Mouse (Mus musculus) hindbrain, embryonic 12.5 days (tissue): ENCODE data around the gene Col6a3. TPM values are rescaled to one million over a fixed set of nuclear protein-coding genes. Genes with fewer than 3 reads are reported as not detected.

Source experiments
- ATAC-seq: fragments of 200-750 bp; cut with Nextera tagmentation; 2 replicates; pipeline ENCODE4 v1.8.0; 2017; ENCODE audit warnings: moderate TSS enrichment; ENCODE audit not compliant: low FRiP score
- H3K27ac ChIP-seq: fragments of 300-500 bp; sonication (generic); 2 replicates; pipeline ENCODE4 v1.5.1; 2016; ENCODE audit warnings: mild to moderate bottlenecking
- H3K27me3 ChIP-seq: fragments of 300-500 bp; sonication (generic); 2 replicates; pipeline ENCODE4 v1.6.1; 2016; ENCODE audit warnings: mild to moderate bottlenecking
- H3K36me3 ChIP-seq: fragments of 300-500 bp; sonication (generic); 2 replicates; pipeline ENCODE4 v1.6.1; 2016; ENCODE audit warnings: mild to moderate bottlenecking
- H3K4me1 ChIP-seq: fragments of 300-500 bp; sonication (generic); 2 replicates; pipeline ENCODE4 v1.6.1; 2016
- H3K4me2 ChIP-seq: fragments of 300-500 bp; sonication (generic); replicated peaks from 2 replicates; pipeline ENCODE4 v1.6.1; 2016; ENCODE audit warnings: mild to moderate bottlenecking
- H3K4me3 ChIP-seq: fragments of 300-500 bp; sonication (generic); 2 replicates; pipeline ENCODE4 v1.5.1; 2016; ENCODE audit warnings: mild to moderate bottlenecking
- H3K9ac ChIP-seq: fragments of 300-500 bp; sonication (generic); 2 replicates; pipeline ENCODE4 v1.6.1; 2016; ENCODE audit warnings: mild to moderate bottlenecking, moderate library complexity
- H3K9me3 ChIP-seq: fragments of 300-500 bp; sonication (generic); replicated peaks from 2 replicates; pipeline ENCODE4 v1.6.1; 2016; ENCODE audit warnings: mild to moderate bottlenecking
- WGBS: fragments of 180-500 bp; shearing (Covaris S2); methylation state at CpG from one replicate; pipeline ENCODE4 v1.1.7; 2016; 5-methylcytosine and 5-hydroxymethylcytosine counted together
- polyA plus RNA-seq: library from polyadenylated mRNA; unstranded; fragments of >200 nt; fragmentation: Nextera tagmentation; extraction: Ambion mirVana; gene quantifications from 2 replicates; pipeline ENCODE4 v1.2.1, GENCODE M21; 2016

Gene Col6a3
- polyA plus RNA-seq, 1 experiment from 2014 or later: 22.6 TPM

DNA sequence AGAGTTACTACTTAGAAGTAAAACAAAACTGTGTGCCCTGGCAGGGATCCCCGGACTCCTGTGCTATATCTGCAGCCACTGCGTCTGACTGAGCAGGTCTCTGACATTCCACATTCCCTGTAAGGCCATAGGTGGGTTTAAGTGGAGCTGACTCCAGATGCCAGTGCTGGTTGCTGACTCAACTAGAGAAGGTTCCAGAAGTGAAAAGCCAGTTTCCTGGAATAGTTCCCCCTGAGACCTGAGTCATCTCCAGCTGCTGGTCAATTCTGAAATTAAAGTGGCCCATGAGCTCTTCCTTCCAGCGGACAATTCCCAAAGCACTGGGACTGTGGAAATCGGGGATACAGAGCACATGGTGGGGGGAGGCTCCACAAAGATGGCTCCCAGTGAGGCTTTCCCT, 5.1 kb downstream of the Col6a3 start:
- Histone ChIP-seq H3K9me3 (no peaks in the 10 kb centered on the region), H3K27ac (no peak overlapping the region), H3K36me3 (no peaks in the 10 kb centered on the region), H3K4me2 (no peak overlapping the region), H3K9ac (no peak overlapping the region), H3K4me3 (no peak overlapping the region), H3K4me1 (no peaks in the 10 kb centered on the region), H3K27me3 (no peaks in the 10 kb centered on the region)
- no peak for ATAC-seq
- WGBS: 73% methylated on average over 4 of the region's 4 CpGs

DNA sequence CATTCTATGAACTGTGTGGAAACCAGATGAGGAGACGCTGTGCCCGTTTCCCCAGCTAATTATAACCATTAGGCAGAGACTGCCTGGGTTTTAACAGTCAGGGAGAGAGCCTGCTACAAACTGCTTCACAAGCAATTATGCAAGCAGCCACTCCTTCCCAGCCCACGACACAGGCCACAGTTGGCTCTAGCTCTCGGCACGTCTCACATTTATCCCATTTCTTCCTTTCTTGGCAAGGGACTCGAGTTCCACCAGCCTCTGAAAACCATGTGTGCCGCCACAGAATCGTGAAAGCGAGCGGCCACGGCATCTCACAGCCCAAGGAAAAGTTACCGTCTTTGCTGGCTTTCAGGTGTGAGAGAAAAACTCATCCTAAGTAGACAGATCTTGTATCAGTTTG, 5.5 kb downstream of the Col6a3 start:
- 74% methylated on average over 12 of the region's 12 CpGs for WGBS
- ATAC-seq: no peak
- Histone ChIP-seq H3K9me3 (no peaks in the 10 kb centered on the region), H3K27me3 (no peaks in the 10 kb centered on the region), H3K36me3 (no peaks in the 10 kb centered on the region), H3K4me2 (no peak overlapping the region), H3K4me1 (no peaks in the 10 kb centered on the region), H3K9ac (no peak overlapping the region), H3K27ac (no peak overlapping the region), H3K4me3 (no peak overlapping the region)

DNA sequence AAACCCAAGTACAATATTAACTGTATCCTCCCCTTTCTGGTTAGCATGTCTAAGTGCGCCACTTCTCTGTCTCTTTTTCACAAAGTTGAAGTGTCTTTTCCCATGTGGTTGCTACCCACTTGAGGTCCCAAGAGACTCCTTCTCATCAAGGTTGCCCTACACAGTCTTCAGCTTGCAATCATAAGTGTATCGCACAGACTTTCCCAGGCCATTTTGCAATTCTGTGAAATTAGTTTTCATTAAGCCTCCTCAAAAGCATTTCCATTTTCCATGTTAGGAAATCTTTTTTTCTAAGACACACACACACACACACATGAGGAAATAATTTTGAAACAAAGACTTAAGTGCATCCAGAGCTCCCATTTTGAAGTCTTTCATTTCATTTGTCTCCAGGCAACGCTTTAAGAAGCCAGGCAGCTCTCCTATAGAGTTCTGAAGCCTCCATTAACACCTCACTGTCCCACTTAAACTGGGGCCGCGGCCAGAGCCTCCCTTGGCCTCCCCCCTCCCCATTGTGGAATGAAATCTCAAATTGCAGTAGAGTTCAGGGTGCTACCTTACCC, 7.5 kb downstream of the Col6a3 start:
- H3K27me3 ChIP-seq: no peaks in the 10 kb centered on the region
- H3K4me1 ChIP-seq: no peaks in the 10 kb centered on the region
- no peak overlapping the region for H3K27ac ChIP-seq
- no peak overlapping the region for H3K9ac ChIP-seq
- H3K4me2 ChIP-seq: no peak overlapping the region
- H3K36me3 ChIP-seq: no peaks in the 10 kb centered on the region
- H3K4me3 ChIP-seq: no peak overlapping the region
- no peak for ATAC-seq
- WGBS: 70% methylated on average over 5 of the region's 5 CpGs
- no peaks in the 10 kb centered on the region for H3K9me3 ChIP-seq

DNA sequence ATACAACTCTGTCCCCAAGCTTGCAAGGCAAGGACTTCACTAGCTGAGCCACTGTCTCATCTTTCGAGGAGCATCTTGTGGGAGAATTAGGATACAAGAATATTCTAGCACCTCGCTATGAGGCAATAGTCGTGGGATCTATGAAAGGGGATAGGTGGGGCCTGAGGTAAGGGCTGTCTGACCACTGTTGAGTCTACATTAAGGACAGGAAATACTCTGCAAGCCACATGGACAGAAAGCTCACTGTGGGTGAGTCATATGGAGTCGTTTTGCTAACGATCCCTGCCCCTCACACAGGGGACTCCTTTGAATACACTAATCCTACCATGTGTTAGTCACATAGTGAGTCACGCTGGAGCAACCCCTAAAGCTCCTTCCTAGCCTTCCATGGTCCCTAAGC, 9.1 kb downstream of the Col6a3 start:
- 77% methylated on average over 6 of the region's 6 CpGs for WGBS
- H3K4me1 ChIP-seq: no peaks in the 10 kb centered on the region
- H3K9me3 ChIP-seq: no peaks in the 10 kb centered on the region
- no peak overlapping the region for H3K27ac ChIP-seq
- no peak for ATAC-seq
- H3K36me3 ChIP-seq: no peaks in the 10 kb centered on the region
- no peak overlapping the region for H3K9ac ChIP-seq
- H3K4me2 ChIP-seq: no peak overlapping the region
- no peak overlapping the region for H3K4me3 ChIP-seq
- H3K27me3 ChIP-seq: no peaks in the 10 kb centered on the region

DNA sequence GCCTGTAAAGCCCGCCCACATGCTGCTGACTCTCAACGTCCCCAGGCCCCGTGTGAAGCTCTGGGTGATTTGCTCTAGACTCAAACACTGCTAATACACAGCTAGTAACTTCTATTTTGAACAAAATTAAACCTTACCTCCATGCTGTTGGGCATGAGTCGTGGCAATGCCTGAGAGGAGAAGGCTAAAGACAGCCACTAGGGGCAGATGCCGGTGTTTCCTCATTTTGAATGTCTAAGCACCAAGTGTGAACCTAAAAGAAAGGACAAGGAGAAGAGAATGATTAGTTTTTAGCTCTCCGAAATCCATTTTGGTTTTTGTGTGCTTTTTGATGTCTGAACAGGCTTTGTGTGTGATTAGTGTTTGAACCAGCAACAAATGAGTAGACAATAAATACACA, 13.8 kb downstream of the Col6a3 start:
- 58% methylated on average over 6 of the region's 6 CpGs for WGBS
- Histone ChIP-seq H3K36me3 (no peaks in the 10 kb centered on the region), H3K4me1 (no peaks in the 10 kb centered on the region), H3K27me3 (no peaks in the 10 kb centered on the region), H3K27ac (no peak overlapping the region), H3K4me3 (no peak overlapping the region), H3K9ac (no peak overlapping the region), H3K9me3 (no peaks in the 10 kb centered on the region), H3K4me2 (no peak overlapping the region)
- no peak for ATAC-seq

DNA sequence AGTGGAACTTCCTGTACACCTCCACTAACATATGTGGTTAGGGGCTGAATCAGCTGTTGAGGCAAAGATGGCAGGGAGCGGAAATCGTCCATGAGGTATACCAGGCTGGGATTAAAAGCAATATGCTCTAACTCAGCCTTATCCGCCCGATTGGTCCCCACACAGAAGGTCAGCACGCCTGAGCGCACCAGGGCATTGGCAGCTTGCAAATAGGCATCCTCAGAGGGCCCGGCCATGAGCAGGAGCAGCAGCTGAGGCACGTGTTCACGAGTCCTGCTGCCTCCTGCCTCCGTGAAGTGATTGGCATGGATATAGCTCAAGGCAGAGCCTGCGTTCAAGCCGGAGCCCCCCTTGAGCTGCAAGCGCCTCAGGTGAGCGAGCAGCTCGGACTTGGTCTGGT, 30.5 kb downstream of the Col6a3 start:
- no peaks in the 10 kb centered on the region for H3K36me3 ChIP-seq
- no peak overlapping the region for H3K27ac ChIP-seq
- no peaks in the 10 kb centered on the region for H3K9me3 ChIP-seq
- H3K4me3 ChIP-seq: no peak overlapping the region
- no peak overlapping the region for H3K9ac ChIP-seq
- ATAC-seq: no peak
- H3K4me1 ChIP-seq: no peaks in the 10 kb centered on the region
- 62% methylated on average over 15 of the region's 15 CpGs for WGBS
- no peak overlapping the region for H3K4me2 ChIP-seq
- no peaks in the 10 kb centered on the region for H3K27me3 ChIP-seq

DNA sequence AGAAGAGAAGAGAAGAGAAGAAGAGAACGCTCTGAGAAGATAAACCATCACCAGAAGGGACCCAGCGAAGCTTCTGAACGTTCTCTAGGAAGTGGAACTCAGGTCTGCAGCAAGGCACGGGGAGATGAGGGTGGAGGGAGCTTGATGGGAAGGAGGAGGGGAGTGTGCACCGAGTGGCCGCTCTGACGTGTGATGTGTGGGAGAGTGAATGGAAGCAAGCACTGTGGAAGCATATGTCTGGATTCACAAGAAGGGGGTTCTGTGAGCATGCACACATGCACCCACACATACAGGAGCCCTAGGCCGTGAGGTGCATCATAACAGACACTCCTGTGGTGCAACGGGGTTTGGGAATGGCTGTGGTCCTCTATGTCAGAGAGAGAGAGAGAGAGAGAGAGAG, 34.8 kb downstream of the Col6a3 start:
- Histone ChIP-seq H3K4me1 (no peaks in the 10 kb centered on the region), H3K36me3 (no peaks in the 10 kb centered on the region), H3K9me3 (no peaks in the 10 kb centered on the region), H3K9ac (no peak overlapping the region), H3K27ac (no peak overlapping the region), H3K27me3 (no peaks in the 10 kb centered on the region), H3K4me3 (no peak overlapping the region), H3K4me2 (no peak overlapping the region)
- WGBS: 78% methylated on average over 9 of the region's 9 CpGs
- ATAC-seq: no peak

DNA sequence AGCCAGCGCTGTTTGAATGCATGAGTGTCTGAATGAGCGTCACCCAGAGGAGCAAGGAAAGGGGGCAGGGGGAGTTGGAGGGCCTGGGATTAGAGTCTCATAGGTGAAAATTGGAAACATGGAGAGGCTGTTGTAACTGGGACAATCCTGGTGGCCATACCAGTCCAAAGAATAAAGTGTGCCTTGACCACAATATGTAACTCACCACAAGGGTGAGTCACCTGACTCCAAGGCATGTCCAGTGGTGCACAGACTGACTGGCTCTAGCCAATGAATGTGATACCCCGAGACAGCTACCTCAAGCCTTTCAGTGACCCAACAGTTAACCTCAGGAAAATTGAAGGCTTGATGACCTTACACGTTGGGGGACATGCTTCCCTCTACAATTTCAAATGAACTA, 40.7 kb downstream of the Col6a3 start:
- Histone ChIP-seq H3K9ac (no peak overlapping the region), H3K4me2 (no peak overlapping the region), H3K4me1 (no peaks in the 10 kb centered on the region), H3K4me3 (no peak overlapping the region), H3K36me3 (no peaks in the 10 kb centered on the region), H3K9me3 (no peaks in the 10 kb centered on the region), H3K27me3 (no peaks in the 10 kb centered on the region), H3K27ac (no peak overlapping the region)
- WGBS: 86% methylated on average over 4 of the region's 4 CpGs
- no peak for ATAC-seq

DNA sequence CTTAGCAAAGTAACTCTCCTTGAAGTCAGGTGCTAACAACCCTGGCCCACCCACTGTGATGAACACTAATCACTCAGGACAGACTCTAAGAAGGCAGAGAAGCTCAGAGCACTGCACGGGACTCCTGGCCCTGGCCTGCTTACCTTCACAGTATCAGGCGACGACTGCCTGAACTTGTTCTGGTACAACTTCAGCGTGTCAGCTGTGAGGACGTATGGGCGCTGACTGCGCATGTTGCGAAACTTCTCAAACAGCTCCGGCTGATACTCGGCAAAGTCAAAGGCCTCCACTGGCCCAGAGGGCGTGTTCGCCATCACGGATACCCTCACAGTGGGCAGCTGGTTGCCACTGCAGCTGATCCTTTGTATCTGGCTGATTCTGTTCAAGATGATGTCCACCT, 42.7 kb downstream of the Col6a3 start:
- Histone ChIP-seq H3K36me3 (no peaks in the 10 kb centered on the region), H3K9me3 (no peaks in the 10 kb centered on the region), H3K9ac (no peak overlapping the region), H3K4me1 (no peaks in the 10 kb centered on the region), H3K4me2 (no peak overlapping the region), H3K27me3 (no peaks in the 10 kb centered on the region), H3K4me3 (no peak overlapping the region), H3K27ac (no peak overlapping the region)
- ATAC-seq: no peak
- WGBS: 84% methylated on average over 13 of the region's 13 CpGs

DNA sequence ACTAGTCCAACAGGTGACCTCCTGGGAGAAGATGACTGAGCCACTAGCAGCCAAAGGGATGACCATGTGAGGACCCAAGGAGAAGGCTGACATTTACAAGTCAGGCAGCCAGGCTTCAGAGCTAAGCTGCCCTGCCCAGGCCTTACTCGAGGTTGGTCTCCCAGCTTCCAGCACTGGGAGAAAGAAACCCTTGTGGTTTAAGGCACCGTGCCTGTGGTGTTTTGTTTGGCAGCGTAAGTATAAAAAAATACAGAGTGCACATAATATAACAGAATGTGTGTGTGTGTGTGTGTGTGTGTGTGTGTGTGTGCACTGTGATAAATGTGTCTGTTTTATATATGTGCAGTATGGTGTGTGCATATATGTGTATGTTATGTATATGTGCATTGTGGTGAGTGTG, 43.3 kb downstream of the Col6a3 start:
- no peaks in the 10 kb centered on the region for H3K9me3 ChIP-seq
- H3K36me3 ChIP-seq: no peaks in the 10 kb centered on the region
- H3K27me3 ChIP-seq: no peaks in the 10 kb centered on the region
- 89% methylated on average over 3 of the region's 3 CpGs for WGBS
- no peak overlapping the region for H3K27ac ChIP-seq
- no peak overlapping the region for H3K4me2 ChIP-seq
- no peak for ATAC-seq
- no peaks in the 10 kb centered on the region for H3K4me1 ChIP-seq
- no peak overlapping the region for H3K9ac ChIP-seq
- no peak overlapping the region for H3K4me3 ChIP-seq

DNA sequence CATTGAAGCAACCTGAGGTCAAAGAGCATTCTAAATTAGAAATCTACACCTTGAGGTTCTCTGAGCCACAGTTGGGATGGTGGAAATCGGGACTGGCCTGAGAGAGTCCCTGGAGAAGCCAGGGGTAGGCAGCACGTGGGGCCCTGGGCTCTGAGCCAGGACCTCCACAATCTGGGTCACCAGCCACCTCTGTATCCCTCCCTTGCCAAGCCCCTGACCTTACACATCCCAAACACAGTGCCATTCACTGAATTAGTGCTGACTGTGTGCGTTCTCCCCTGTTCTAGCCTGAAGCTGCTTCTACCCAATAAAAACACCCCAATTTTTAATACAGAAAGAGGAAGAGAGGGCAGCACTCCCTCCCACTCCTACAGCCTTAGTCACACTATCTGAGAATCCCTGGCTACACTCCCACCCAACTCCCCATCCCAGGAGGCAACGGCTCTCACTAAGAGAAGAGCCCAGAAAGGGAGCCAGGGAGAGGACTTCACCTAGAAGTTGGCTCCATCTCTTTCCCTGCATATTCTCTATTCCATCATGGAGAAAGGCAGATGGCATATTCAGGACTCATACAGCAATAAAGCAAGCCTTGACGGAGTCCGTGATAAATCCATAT, 46.4 kb downstream of the Col6a3 start:
- Histone ChIP-seq H3K4me1 (no peaks in the 10 kb centered on the region), H3K4me3 (no peak overlapping the region), H3K4me2 (no peak overlapping the region), H3K36me3 (no peaks in the 10 kb centered on the region), H3K27me3 (no peaks in the 10 kb centered on the region), H3K9me3 (no peaks in the 10 kb centered on the region), H3K27ac (no peak overlapping the region), H3K9ac (no peak overlapping the region)
- no peak for ATAC-seq
- 87% methylated on average over 6 of the region's 6 CpGs for WGBS

DNA sequence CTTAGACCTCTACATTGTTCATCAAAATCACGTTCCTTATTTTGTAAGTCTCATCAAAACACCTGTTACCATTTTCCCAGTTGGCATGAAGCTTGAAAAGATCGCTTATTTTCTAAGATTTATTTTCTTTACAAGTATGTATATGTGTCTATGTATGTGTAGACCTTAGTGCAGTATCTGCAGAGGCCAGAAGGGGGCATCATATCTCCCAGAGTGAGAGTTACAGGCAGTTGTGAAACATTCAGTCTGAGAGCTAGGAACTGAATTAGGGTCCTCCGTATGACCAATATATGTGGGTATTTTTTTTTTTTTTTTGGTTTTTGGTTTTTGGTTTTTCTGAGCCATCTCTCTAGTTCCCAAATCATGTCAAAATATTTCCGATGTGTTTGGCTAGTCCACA, 50.4 kb downstream of the Col6a3 start:
- no peak for ATAC-seq
- WGBS: 94% methylated on average over 4 of the region's 4 CpGs
- Histone ChIP-seq H3K27ac (no peak overlapping the region), H3K4me2 (no peak overlapping the region), H3K9ac (no peak overlapping the region), H3K36me3 (no peaks in the 10 kb centered on the region), H3K4me1 (no peaks in the 10 kb centered on the region), H3K4me3 (no peak overlapping the region), H3K9me3 (no peaks in the 10 kb centered on the region), H3K27me3 (no peaks in the 10 kb centered on the region)

DNA sequence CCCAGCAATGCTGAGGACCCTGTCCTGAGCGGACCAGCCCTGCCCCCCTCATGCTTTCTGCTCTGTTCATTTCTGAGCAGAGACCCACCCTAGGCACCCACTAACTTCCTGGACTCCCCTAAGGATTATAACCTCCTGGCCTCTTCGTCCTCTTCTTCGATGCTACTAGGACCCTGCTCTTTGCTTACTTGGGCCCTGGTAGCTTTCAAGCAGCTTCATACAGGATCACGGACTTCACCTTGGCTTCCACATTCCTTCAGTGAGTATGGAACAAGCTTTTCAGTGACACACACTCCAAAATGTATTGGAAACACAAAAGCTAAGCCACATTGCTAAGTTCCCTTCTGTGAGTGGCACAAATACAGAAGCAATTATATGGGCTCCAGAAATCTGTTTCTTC, 52.8 kb downstream of the Col6a3 start:
- Histone ChIP-seq H3K4me2 (no peak overlapping the region), H3K9ac (no peak overlapping the region), H3K4me1 (no peaks in the 10 kb centered on the region), H3K27ac (no peak overlapping the region), H3K36me3 (no peaks in the 10 kb centered on the region), H3K4me3 (no peak overlapping the region), H3K27me3 (no peaks in the 10 kb centered on the region), H3K9me3 (no peaks in the 10 kb centered on the region)
- 89% methylated on average over 4 of the region's 4 CpGs for WGBS
- ATAC-seq: no peak
